Mouse (Mus musculus) liver, embryonic 12.5 days (tissue): ENCODE measurements around the gene Mrps17. TPM values are rescaled to one million over a fixed set of nuclear protein-coding genes. Genes with fewer than 3 reads are reported as not detected.
A peak's percentile ranks its signal among the peaks of the same experiment; 100 is the strongest.

ENCODE experiments used
- ATAC-seq: fragments of 200-750 bp; cut with Nextera tagmentation; 2 replicates; pipeline ENCODE4 v1.8.0; 2017; ENCODE audit warnings: moderate number of reproducible peaks, mild to moderate bottlenecking, moderate library complexity
- H3K27ac ChIP-seq: fragments of 300-500 bp; sonication (generic); 2 replicates; pipeline ENCODE4 v1.5.1; 2016; ENCODE audit warnings: mild to moderate bottlenecking
- H3K27me3 ChIP-seq: fragments of 300-500 bp; sonication (generic); replicated peaks from 2 replicates; pipeline ENCODE4 v1.6.1; 2016; ENCODE audit warnings: mild to moderate bottlenecking, moderate library complexity
- H3K36me3 ChIP-seq: fragments of 300-500 bp; sonication (generic); 2 replicates; pipeline ENCODE4 v1.6.1; 2016; ENCODE audit warnings: mild to moderate bottlenecking, moderate library complexity
- H3K4me1 ChIP-seq: fragments of 300-500 bp; sonication (generic); 2 replicates; pipeline ENCODE4 v1.6.1; 2016
- H3K4me2 ChIP-seq: fragments of 300-500 bp; sonication (generic); 2 replicates; pipeline ENCODE4 v1.6.1; 2016; ENCODE audit warnings: mild to moderate bottlenecking, moderate library complexity
- H3K4me3 ChIP-seq: fragments of 300-500 bp; sonication (generic); 2 replicates; pipeline ENCODE4 v1.5.1; 2016; ENCODE audit warnings: mild to moderate bottlenecking, moderate library complexity
- H3K9ac ChIP-seq: fragments of 300-500 bp; sonication (generic); 2 replicates; pipeline ENCODE4 v1.6.1; 2016; ENCODE audit warnings: mild to moderate bottlenecking, moderate library complexity
- H3K9me3 ChIP-seq: fragments of 300-500 bp; sonication (generic); replicated peaks from 2 replicates; pipeline ENCODE4 v1.6.1; 2016; ENCODE audit warnings: mild to moderate bottlenecking, moderate library complexity
- WGBS: fragments of 180-500 bp; shearing (Covaris S2); methylation state at CpG from one replicate; pipeline ENCODE4 v1.1.7; 2016; ENCODE audit not compliant: insufficient replicate concordance; 5-methylcytosine and 5-hydroxymethylcytosine counted together
- polyA plus RNA-seq: library from polyadenylated mRNA; unstranded; fragments of >200 nt; fragmentation: Nextera tagmentation; extraction: Ambion mirVana; gene quantifications from 2 replicates; pipeline ENCODE4 v1.2.1, GENCODE M21; 2016

Mrps17 gene
- polyA plus RNA-seq, 1 experiment from 2014 or later, result 145 TPM

DNA sequence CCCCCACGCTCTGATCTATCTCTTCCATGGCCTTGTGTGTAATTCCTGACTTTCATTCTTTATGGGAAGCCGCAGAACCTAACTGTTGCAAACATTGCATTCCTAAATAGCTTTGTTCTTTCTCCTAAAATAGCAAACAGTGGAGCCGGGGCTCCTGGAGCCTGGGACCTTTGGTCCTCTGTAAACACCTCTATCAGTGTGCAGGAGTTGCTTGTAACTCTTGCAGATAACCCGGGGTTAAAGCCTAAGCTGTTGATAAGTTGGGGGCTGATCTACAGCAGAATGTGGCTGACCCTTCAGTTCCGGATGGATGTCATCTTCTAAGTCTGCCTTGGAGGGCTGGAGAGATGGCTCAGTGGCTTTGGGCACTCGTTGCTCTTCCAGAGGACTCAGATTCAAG is 28.8 kb downstream of the Mrps17 start:
- ATAC-seq, result peak; percentile 44; the same call in 1 of the 2 replicates
- 34% methylated on average over 6 of the region's 6 CpGs for WGBS
- peaks cover 31% of the 10 kb centered on the region for H3K4me1 ChIP-seq
- H3K36me3 ChIP-seq, result peaks cover 60% of the 10 kb centered on the region
- no peaks in the 10 kb centered on the region for H3K9me3 ChIP-seq
- H3K4me2 ChIP-seq, result peak overlapping the region; percentile 48
- H3K27me3 ChIP-seq, result no peaks in the 10 kb centered on the region
- H3K27ac ChIP-seq, result peak overlapping the region; percentile 83
- H3K9ac ChIP-seq, result peak overlapping the region; percentile 40; the same call in 1 of the 2 replicates
- H3K4me3 ChIP-seq, result no peak overlapping the region

DNA sequence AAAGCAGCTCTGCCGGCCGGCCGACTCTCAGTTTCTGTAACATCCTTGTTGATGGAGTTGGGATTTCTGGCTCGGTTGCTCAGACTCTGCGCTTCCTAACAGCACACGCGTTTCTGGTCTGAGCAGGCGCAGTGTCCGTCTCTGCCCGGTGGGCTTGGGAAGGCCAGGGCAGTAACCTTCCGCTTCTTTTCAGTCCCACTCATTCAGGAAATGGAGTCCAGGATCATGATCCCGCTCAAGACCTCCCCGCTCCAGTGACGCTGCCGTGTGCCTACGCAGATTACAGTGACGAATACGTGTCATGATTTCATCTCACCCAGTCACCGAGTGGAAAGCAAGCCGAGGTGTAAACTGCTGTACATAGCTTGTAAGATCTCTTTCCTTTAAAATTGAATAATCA is 41.6 kb downstream of the Mrps17 start:
- H3K4me1 ChIP-seq, result peaks cover 5% of the 10 kb centered on the region; the same call in 1 of the 2 replicates
- ATAC-seq, result no peak
- H3K4me3 ChIP-seq, result no peak overlapping the region
- H3K9me3 ChIP-seq, result no peaks in the 10 kb centered on the region
- no peak overlapping the region for H3K27ac ChIP-seq
- H3K9ac ChIP-seq, result no peak overlapping the region
- peaks cover 17% of the 10 kb centered on the region; the same call in 1 of the 2 replicates for H3K36me3 ChIP-seq
- H3K4me2 ChIP-seq, result no peak overlapping the region
- 92% methylated on average over 20 of the region's 20 CpGs for WGBS
- H3K27me3 ChIP-seq, result no peaks in the 10 kb centered on the region

DNA sequence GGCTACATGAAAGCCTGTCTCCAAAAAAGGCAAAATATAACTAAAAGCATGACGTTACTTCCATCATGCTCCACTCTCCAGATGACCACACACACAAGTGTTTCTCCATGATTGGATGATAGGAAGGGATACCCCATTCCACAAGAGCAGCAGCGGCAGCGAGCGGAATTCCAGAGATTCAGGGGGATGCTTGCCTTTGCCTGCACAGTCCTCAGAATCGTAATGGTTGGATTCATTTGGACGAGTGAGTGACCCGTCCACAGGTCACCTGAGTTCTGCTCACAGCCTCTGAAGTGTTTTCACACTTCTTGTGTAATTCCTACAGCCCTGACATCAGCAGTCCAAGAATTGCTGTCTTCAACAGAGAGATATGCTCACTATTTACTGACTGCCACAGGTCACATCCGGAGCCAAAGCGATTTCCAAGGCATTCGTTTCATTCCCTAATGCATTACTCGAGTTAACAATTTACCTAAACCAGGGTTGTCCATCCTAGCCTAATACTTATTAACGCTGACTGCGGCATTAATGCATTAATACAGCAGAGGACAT is 44.7 kb downstream of the Mrps17 start:
- no peak; the same call in 1 of the 2 replicates for ATAC-seq
- Histone ChIP-seq H3K4me1 (peaks cover 5% of the 10 kb centered on the region; the same call in 1 of the 2 replicates), H3K4me2 (no peak overlapping the region), H3K9me3 (no peaks in the 10 kb centered on the region), H3K27me3 (no peaks in the 10 kb centered on the region), H3K36me3 (peaks cover 17% of the 10 kb centered on the region), H3K9ac (no peak overlapping the region), H3K4me3 (no peak overlapping the region), H3K27ac (no peak overlapping the region)
- 77% methylated on average over 13 of the region's 13 CpGs for WGBS

DNA sequence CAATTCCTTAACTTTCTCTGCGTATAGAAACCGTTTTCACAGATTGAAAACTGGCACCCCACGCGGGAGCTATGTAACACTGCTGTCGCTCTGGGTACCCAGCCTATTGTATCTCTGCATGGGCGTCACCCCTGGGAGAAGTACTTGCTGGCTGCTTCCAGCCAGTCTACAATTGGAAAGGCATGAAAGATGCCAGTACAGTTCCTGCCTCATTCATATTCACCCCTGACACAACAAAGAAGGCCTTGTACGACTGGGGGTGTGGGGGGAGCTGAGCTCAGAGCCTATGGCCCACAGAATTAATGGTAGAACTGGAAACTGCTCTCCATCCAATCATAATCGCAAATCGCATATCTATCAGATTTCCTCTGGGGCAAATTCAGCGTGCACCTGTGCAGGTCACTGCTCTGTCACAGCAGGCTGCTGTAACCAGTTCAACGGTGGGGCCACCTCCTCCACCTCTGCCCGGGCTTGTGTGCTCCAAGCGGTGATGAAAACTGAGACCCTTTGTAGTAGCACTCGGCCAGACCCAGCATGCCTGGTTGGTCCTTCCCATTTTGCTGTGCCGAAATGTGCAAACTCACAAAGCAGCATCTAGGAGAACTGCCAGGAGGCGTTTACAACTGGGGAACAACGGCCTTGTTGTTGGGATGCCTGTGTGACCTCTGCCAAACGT is 46.7 kb downstream of the Mrps17 start:
- Histone ChIP-seq H3K9ac (no peak overlapping the region), H3K4me3 (no peak overlapping the region), H3K27me3 (no peaks in the 10 kb centered on the region), H3K9me3 (no peaks in the 10 kb centered on the region), H3K4me1 (peaks cover 5% of the 10 kb centered on the region; the same call in 1 of the 2 replicates), H3K27ac (no peak overlapping the region), H3K4me2 (no peak overlapping the region), H3K36me3 (peaks cover 29% of the 10 kb centered on the region)
- 76% methylated on average over 18 of the region's 18 CpGs for WGBS
- no peak for ATAC-seq

DNA sequence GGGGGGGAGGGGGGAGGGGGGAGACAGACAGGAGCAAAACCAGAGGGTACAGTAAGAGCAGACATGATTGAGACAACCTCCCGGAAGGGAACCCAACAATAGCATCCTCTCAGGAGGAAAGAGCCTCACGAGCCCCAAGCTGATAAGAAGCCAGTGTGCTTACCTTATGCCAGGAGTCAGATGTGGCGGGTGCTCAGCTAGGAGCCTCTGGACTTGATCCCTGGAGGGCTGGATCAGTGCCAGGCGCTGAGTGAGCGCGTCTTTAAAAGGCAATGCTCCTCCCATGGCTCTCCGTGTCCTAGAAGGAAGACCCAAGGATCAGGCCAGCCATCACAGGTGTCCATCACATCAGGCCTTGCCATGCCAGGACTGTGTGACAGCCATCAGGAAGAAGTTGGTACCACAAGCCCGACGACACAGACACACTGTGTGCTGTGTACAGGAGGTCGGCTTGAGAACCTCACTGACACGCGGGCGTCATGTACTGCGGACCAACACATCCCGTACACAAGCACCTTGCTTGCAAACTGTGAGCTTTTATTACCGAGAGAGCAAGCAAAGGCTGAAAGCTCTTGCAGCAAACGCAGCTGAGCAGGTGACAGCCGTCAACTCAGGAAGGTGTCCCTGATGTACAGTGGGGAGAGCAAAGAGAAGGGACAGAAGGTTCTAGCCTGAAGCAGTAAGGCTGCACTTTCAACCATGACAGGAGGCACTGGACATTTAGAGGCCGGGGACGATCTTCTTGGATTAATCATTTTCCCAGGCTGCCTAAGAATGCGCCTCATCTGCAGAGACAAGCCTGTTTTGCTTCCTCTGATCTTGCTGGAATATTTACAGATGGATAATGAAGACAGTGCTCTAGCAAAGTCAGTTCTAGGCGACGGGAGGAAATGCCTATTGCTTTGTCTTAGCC is 55.4 kb downstream of the Mrps17 start:
- Histone ChIP-seq H3K4me1 (no peaks in the 10 kb centered on the region; the same call in 1 of the 2 replicates), H3K27ac (no peak overlapping the region), H3K9ac (no peak overlapping the region), H3K4me3 (no peak overlapping the region), H3K9me3 (no peaks in the 10 kb centered on the region), H3K27me3 (no peaks in the 10 kb centered on the region), H3K36me3 (peaks cover 74% of the 10 kb centered on the region), H3K4me2 (no peak overlapping the region)
- ATAC-seq, result 0 out of 2 replicates have a peak, but pooled peaks have one; percentile 45
- WGBS, result 80% methylated on average over 23 of the region's 23 CpGs

Other genes with a start within 250 kb of the Mrps17 start
- 29.7 and 31.3 TPM in 2 replicates for gene Sfswap, start 214.3 kb upstream of the Mrps17 start, polyA plus RNA-seq
- gene Mmp17, start 131.3 kb upstream of the Mrps17 start, polyA plus RNA-seq, result 0.38 and 0.39 TPM in 2 replicates
- 1.2 TPM in 2 replicates for gene Zfp11, start 45.4 kb upstream of the Mrps17 start, polyA plus RNA-seq
- gene Sept14, start 7.0 kb upstream of the Mrps17 start, polyA plus RNA-seq, result not detected in 2 replicates
- 32.8 and 36.9 TPM in 2 replicates for gene Nipsnap2, start 9.6 kb downstream of the Mrps17 start, polyA plus RNA-seq
- 88.0 and 88.7 TPM in 2 replicates for gene Psph, start 72.0 kb downstream of the Mrps17 start, polyA plus RNA-seq
- 34.1 and 36.2 TPM in 2 replicates for gene Sumf2, start 131.5 kb downstream of the Mrps17 start, polyA plus RNA-seq
- 607 and 628 TPM in 2 replicates for gene Chchd2, start 172.0 kb downstream of the Mrps17 start, polyA plus RNA-seq
- gene Zbed5, start 180.2 kb downstream of the Mrps17 start, polyA plus RNA-seq, result 1.7 and 1.8 TPM in 2 replicates
- 0.23 TPM in 2 replicates for gene Phkg1, start 183.1 kb downstream of the Mrps17 start, polyA plus RNA-seq
- gene Nupr1l, start 193.0 kb downstream of the Mrps17 start, polyA plus RNA-seq, result 0.87 and 0.92 TPM in 2 replicates
- 29.8 and 31.2 TPM in 2 replicates for gene Vkorc1l1, start 226.5 kb downstream of the Mrps17 start, polyA plus RNA-seq